Mouse (Mus musculus) bone marrow macrophage, adult 2 months (primary cell): Measurements from ENCODE around the gene Cd55.

Experiments
- CTCF ChIP-seq: IDR thresholded peaks from 2 replicates; pipeline ENCODE4 v1.5.1; 2012; ENCODE audit warnings: low read depth, mild to moderate bottlenecking, low read length, moderate library complexity
- POLR2A ChIP-seq: IDR thresholded peaks from 2 replicates; pipeline ENCODE4 v1.6.1; 2012; ENCODE audit warnings: mild to moderate bottlenecking, low read depth, low read length, borderline replicate concordance

DNA sequence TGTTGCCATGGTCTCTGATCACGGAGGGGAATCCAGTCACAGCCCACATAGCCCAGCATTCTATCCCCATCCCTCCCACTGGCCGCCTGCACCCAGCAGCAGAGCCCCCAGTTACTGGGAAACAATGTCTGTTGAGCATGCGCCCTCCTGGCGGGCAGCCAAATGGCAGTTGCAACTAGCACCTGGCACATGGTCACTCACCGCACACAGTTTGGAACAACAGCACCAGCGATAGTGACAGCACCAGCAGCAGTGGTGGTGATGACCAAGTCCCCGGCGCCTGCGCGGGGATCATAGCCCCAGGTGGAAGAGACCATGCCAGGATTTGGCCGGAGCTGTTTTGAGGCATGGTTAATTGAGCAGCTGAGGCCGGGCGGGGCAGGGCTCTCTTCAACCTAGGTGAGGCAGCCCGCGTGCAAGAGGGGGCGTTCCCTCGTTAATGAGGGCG is 39.9 kb downstream of the Cd55 start, which contains the start of gene Cd55b:
- TF ChIP-seq CTCF, result no peak
- TF ChIP-seq POLR2A, result no peak
